Mouse (Mus musculus) olfactory bulb, adult 2 months (tissue): Measurements from ENCODE around the gene Adamtsl3.

ENCODE experiments used
- CTCF ChIP-seq: fragments of 200-500 bp; IDR thresholded peaks from 2 replicates; pipeline ENCODE4 v1.5.1; 2012; ENCODE audit warnings: low read depth, mild to moderate bottlenecking, low read length, moderate library complexity; ENCODE audit not compliant: insufficient read depth
- POLR2A ChIP-seq: fragments of 200-500 bp; IDR thresholded peaks from 2 replicates; pipeline ENCODE4 v1.6.1; 2012; ENCODE audit warnings: mild to moderate bottlenecking, low read depth, low read length, moderate library complexity; ENCODE audit not compliant: insufficient read depth

GRCm38 (mm10) chr7:82492881-82493280 is 157.4 kb downstream of the Adamtsl3 start:
- TF ChIP-seq CTCF (no peak), POLR2A (no peak)
